Mouse (Mus musculus) liver, postnatal 0 days (tissue): Measurements from ENCODE around the gene Hspg2. TPM values are rescaled to one million over a fixed set of nuclear protein-coding genes. Genes with fewer than 3 reads are reported as not detected.

Source experiments
- ATAC-seq: fragments of 200-750 bp; cut with Nextera tagmentation; 2 replicates; pipeline ENCODE4 v1.8.0; 2017; ENCODE audit warnings: mild to moderate bottlenecking, moderate library complexity
- DNase-seq: peaks from one replicate; pipeline ENCODE4 v3.0.0-alpha.2; 2016
- H3K27ac ChIP-seq: fragments of 300-500 bp; sonication (generic); 2 replicates; pipeline ENCODE4 v1.5.1; 2014; ENCODE audit warnings: antibody characterized with exemption, moderate library complexity, mild to moderate bottlenecking, low read depth
- H3K27me3 ChIP-seq: fragments of 300-500 bp; sonication (generic); 2 replicates; pipeline ENCODE4 v1.6.1; 2014; ENCODE audit warnings: low read length, control low read depth, mixed read lengths; ENCODE audit not compliant: insufficient read depth
- H3K36me3 ChIP-seq: fragments of 300-500 bp; sonication (generic); replicated peaks from 2 replicates; pipeline ENCODE4 v1.6.1; 2014; ENCODE audit warnings: mild to moderate bottlenecking, control low read depth, low read length, moderate library complexity, mixed read lengths; ENCODE audit not compliant: insufficient read depth
- H3K4me1 ChIP-seq: fragments of 300-500 bp; sonication (generic); 2 replicates; pipeline ENCODE4 v1.6.1; 2014; ENCODE audit warnings: antibody characterized with exemption, mild to moderate bottlenecking, control low read depth; ENCODE audit not compliant: insufficient read depth
- H3K4me2 ChIP-seq: fragments of 300-500 bp; sonication (generic); 2 replicates; pipeline ENCODE4 v1.6.1; 2014; ENCODE audit warnings: low read depth, mild to moderate bottlenecking, low read length, moderate library complexity, mixed read lengths
- H3K4me3 ChIP-seq: fragments of 300-500 bp; sonication (generic); 2 replicates; pipeline ENCODE4 v1.5.1; 2014; ENCODE audit warnings: low read depth, low read length
- H3K9ac ChIP-seq: fragments of 300-500 bp; sonication (generic); replicated peaks from 2 replicates; pipeline ENCODE4 v1.6.1; 2014; ENCODE audit warnings: mild to moderate bottlenecking, moderate library complexity
- H3K9me3 ChIP-seq: fragments of 300-500 bp; sonication (generic); 2 replicates; pipeline ENCODE4 v1.6.1; 2016; ENCODE audit warnings: mild to moderate bottlenecking, control low read depth, low read length, mixed read lengths
- CTCF ChIP-seq: sonication (generic); IDR thresholded peaks from 2 replicates; pipeline ENCODE4 v1.5.1; 2016; ENCODE audit warnings: antibody characterized with exemption, low read depth
- EP300 ChIP-seq: IDR thresholded peaks from 2 replicates; pipeline ENCODE4 v1.6.1; 2016; ENCODE audit warnings: antibody characterized with exemption, low read depth, mild to moderate bottlenecking
- WGBS: fragments of 180-500 bp; shearing (Covaris S2); extraction: QIAGEN DNeasy Blood & Tissue Kit; methylation state at CpG from one replicate; pipeline ENCODE4 v1.1.7; 2014; ENCODE audit not compliant: insufficient replicate concordance; 5-methylcytosine and 5-hydroxymethylcytosine counted together
- polyA plus RNA-seq: library from polyadenylated mRNA; unstranded; fragments of >200 nt; fragmentation: Nextera tagmentation; extraction: Ambion mirVana; gene quantifications from 2 replicates; pipeline ENCODE4 v1.2.1, GENCODE M21; 2015

Gene Hspg2
- polyA plus RNA-seq, 1 experiment from 2014 or later = 5.1 TPM

DNA sequence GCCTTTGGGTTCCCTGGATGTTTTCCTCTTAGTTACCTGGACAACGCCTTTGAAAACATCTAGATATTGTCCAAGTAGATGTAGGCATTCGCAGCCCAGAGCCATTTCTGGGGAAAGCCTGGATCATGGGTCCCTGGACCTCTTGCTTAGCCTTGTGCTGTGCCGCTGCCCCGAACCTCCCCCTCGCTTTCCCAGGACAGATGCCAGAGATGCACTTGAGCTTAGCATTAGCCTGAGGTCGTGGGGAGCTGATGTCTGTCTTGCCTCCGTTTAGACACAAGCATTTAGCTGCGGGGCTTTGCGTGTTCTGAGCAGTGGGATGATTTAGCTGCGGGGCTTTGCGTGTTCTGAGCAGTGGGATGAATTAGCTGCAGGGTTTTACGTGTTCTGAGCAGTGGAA lies 31.6 kb downstream of the Hspg2 start:
- no peak overlapping the region for H3K4me3 ChIP-seq
- H3K27me3 ChIP-seq = no peaks in the 10 kb centered on the region
- no peak for DNase-seq

DNA sequence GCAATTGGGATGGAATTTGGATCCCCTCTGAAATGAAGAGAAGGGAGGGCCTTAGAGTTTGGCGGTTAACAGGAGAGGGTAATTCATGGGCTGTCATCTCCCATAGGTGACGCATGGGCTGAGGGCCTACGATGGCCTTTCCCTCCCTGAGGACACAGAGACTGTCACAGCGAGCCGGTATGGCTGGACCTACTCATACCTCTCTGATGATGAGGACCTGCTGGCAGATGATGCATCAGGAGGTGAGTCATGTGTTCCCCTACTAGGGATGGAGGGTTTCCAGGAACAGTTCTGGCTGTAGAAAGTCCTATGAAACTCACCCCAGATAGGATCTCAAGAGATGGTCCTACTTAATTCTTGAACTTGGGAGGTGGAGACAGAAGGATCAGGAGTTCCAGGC lies 32.4 kb downstream of the Hspg2 start:
- H3K27ac ChIP-seq = no peak overlapping the region
- ATAC-seq = no peak
- TF ChIP-seq CTCF = no peak
- no peak for TF ChIP-seq EP300

More for the DNA sequence above, 31.6 kb downstream of the Hspg2 start:
- 82% methylated on average over 12 of the region's 12 CpGs for WGBS
- ATAC-seq = no peak
- H3K9ac ChIP-seq = no peak overlapping the region
- peaks cover 14% of the 10 kb centered on the region for H3K4me1 ChIP-seq
- H3K27ac ChIP-seq = no peak overlapping the region
- no peaks in the 10 kb centered on the region for H3K9me3 ChIP-seq
- no peaks in the 10 kb centered on the region for H3K36me3 ChIP-seq
- TF ChIP-seq EP300 (no peak), CTCF (no peak)
- no peak overlapping the region for H3K4me2 ChIP-seq

DNA sequence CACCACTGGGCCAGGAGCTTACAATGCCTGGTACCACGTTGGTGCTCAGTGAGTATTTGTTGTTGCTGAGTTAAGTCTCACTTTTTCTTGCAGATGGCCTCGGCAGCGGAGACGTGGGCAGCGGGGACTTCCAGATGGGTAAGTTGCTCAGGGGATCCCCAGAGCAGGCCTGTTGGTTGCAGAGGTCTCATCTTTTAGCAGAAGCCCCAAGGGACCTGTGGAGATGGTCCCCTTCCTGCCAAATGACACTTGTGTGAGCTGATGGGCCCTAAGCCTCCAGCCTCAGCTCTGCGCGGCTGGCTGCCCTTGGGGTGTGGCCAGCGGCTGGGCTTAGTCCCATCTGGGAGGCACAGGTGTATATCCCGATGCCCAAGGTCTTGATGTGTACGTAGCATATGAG lies 33.6 kb downstream of the Hspg2 start:
- Histone ChIP-seq H3K27ac (no peak overlapping the region), H3K4me1 (peaks cover 11% of the 10 kb centered on the region; the same call in 1 of the 2 replicates), H3K4me2 (no peak overlapping the region), H3K9me3 (no peaks in the 10 kb centered on the region), H3K9ac (no peak overlapping the region), H3K27me3 (no peaks in the 10 kb centered on the region), H3K36me3 (no peaks in the 10 kb centered on the region), H3K4me3 (no peak overlapping the region)
- TF ChIP-seq EP300 (no peak), CTCF (no peak)
- ATAC-seq (no peak), DNase-seq (no peak)
- 80% methylated on average over 10 of the region's 10 CpGs for WGBS

More for the DNA sequence above, 32.4 kb downstream of the Hspg2 start:
- no peaks in the 10 kb centered on the region for H3K9me3 ChIP-seq
- H3K4me2 ChIP-seq = no peak overlapping the region
- H3K4me3 ChIP-seq = no peak overlapping the region
- no peaks in the 10 kb centered on the region for H3K36me3 ChIP-seq
- H3K9ac ChIP-seq = no peak overlapping the region
- no peak for DNase-seq
- peaks cover 11% of the 10 kb centered on the region; the same call in 1 of the 2 replicates for H3K4me1 ChIP-seq
- WGBS = 89% methylated on average over 5 of the region's 5 CpGs
- H3K27me3 ChIP-seq = no peaks in the 10 kb centered on the region

DNA sequence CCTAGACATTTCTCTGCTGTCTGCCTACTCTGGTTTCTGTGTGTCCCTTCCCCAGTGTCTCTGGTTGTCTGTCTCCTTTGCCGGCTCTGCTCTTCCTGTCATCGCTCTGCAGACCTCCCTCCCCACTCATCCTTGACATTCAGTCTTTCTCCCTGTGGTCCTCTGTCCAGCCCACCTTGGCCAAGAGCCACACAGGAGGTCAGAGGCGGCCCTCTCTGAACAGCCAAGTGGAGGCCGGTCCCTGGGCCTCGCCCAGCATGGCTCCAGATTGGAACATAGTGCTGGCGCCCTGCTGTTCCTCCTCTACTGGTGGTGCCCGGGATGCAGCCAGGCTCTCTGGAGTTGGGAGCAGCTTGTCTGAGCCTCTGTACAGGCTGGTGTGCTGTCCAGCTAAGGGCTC lies 34.2 kb downstream of the Hspg2 start:
- TF ChIP-seq CTCF (no peak), EP300 (no peak)
- H3K4me1 ChIP-seq = peaks cover 11% of the 10 kb centered on the region; the same call in 1 of the 2 replicates

DNA sequence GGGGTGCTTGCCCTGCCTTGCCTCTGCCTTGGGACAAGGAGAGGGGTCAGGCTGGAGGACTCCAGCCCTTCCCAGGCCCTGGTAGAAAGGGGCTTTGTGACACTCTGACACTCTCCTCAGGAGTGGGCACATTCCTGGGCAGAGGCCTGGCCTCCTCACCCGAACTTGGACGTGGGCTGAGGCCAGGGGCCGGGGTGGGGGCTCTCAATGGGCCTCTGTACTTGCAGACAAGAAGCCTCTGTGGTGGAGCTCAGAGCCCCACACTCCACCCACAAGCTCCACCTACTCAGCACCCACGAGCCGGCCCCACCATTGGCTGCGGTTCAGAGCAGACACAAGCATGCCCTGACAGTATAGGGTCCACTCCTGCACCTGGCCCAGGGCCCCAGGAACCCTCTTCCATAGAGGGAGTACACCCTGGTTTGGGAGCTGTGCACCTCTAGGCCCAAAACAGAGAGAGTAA lies 35.0 kb downstream of the Hspg2 start:
- no peaks in the 10 kb centered on the region for H3K27me3 ChIP-seq
- DNase-seq (no peak), ATAC-seq (no peak)
- H3K4me3 ChIP-seq = no peak overlapping the region
- no peak overlapping the region for H3K4me2 ChIP-seq
- peaks cover 11% of the 10 kb centered on the region; the same call in 1 of the 2 replicates for H3K4me1 ChIP-seq
- TF ChIP-seq CTCF (no peak), EP300 (no peak)
- H3K36me3 ChIP-seq = no peaks in the 10 kb centered on the region
- H3K27ac ChIP-seq = no peak overlapping the region
- 51% methylated on average over 6 of the region's 6 CpGs for WGBS
- no peaks in the 10 kb centered on the region for H3K9me3 ChIP-seq
- H3K9ac ChIP-seq = no peak overlapping the region

More for the DNA sequence above, 34.2 kb downstream of the Hspg2 start:
- WGBS = 70% methylated on average over 7 of the region's 7 CpGs
- DNase-seq (no peak), ATAC-seq (no peak)
- H3K27me3 ChIP-seq = no peaks in the 10 kb centered on the region
- H3K4me3 ChIP-seq = no peak overlapping the region
- H3K36me3 ChIP-seq = no peaks in the 10 kb centered on the region
- H3K27ac ChIP-seq = no peak overlapping the region
- H3K9me3 ChIP-seq = no peaks in the 10 kb centered on the region
- no peak overlapping the region for H3K4me2 ChIP-seq
- H3K9ac ChIP-seq = no peak overlapping the region

DNA sequence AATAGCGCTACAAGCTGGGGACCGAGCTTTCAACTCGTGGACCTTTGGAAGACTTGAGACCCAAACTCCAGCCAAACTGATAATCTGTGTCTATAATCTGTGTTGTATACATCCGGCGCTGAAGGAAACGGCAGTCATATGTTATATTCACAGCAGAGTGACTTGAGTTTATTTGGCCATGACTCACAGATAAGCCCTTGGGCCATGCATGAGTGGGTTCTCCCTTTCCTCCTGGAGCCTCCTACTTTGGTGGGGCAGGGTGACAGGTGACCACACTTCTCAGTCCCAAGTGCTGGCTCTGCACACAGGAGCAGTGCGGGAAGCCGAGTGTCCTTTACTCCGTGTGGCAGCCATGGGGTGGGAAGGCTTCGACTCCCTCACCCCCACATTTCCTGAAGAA lies 38.1 kb downstream of the Hspg2 start:
- no peak overlapping the region for H3K4me2 ChIP-seq
- DNase-seq (no peak), ATAC-seq (0 out of 2 replicates have a peak, but pooled peaks have one; percentile 27)
- WGBS = 78% methylated on average over 10 of the region's 10 CpGs
- no peak overlapping the region for H3K27ac ChIP-seq
- H3K4me1 ChIP-seq = no peaks in the 10 kb centered on the region
- H3K27me3 ChIP-seq = no peaks in the 10 kb centered on the region
- no peak overlapping the region for H3K9ac ChIP-seq
- no peak overlapping the region for H3K4me3 ChIP-seq
- TF ChIP-seq EP300 (no peak), CTCF (no peak)
- H3K36me3 ChIP-seq = no peaks in the 10 kb centered on the region
- H3K9me3 ChIP-seq = no peaks in the 10 kb centered on the region
